Mouse (Mus musculus): ENCODE data around the gene Pdp2. TPM values are rescaled to one million over a fixed set of nuclear protein-coding genes. Genes with fewer than 3 reads are reported as not detected.

Gene Pdp2
- total RNA-seq, 1 experiment = 13.5 TPM

DNA sequence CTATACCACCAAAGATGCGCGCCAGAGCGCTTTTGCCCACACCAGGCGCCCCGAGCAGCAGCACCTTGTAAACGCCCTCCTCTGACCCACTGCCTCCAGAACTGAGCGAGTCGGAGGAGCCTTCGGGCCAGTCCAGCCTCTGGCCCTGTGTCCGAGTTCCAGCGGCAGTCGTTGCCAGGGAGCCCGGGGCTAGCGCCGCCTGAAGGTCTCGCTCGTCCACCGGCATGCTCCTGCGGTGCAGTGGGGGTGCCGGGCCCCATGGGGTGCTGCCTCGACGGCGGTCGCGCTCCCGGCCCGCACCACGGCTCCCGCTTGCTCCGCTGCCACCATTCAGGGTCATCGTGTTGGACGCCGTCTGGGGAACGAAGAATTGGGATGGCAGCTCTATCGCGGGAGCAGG lies 39.3 kb downstream of the Pdp2 start:
- TF ChIP-seq CHD2 (IDR thresholded peaks at IDR 0.05; ENCODE audit: low read depth, low read length) = no peak
- TF ChIP-seq HCFC1 (IDR thresholded peaks at IDR 0.05; ENCODE audit: borderline replicate concordance, insufficient read depth, low read length) = no peak
- TF ChIP-seq ZNF384 (IDR thresholded peaks at IDR 0.05; ENCODE audit: low read depth, low read length) = no peak
- no peak for TF ChIP-seq ZC3H11A (IDR thresholded peaks at IDR 0.05; ENCODE audit: borderline replicate concordance, low read depth, low read length)
- no peak for TF ChIP-seq MAFK (IDR thresholded peaks at IDR 0.05; ENCODE audit: insufficient read depth, low read depth, low read length)
- H3K36me3 ChIP-seq (ENCODE audit: control insufficient read depth, insufficient read depth, low read length, poor library complexity, severe bottlenecking) = no peaks in the 10 kb centered on the region
- peak overlapping the region; percentile 34 to 52 for H3K4me3 ChIP-seq (ENCODE audit: insufficient read depth in 1 of 2, low read depth in 1 of 2, low read length in 2 of 2, poor library complexity in 1 of 2, severe bottlenecking in 1 of 2)
- H3K9ac ChIP-seq (ENCODE audit: insufficient read depth, low read depth, low read length, poor library complexity, severe bottlenecking) = peak overlapping the region; percentile 33; the same call in 1 of the 2 replicates
- no peak for DNase-seq (ENCODE audit: low read depth, low spot score)
- no peaks in the 10 kb centered on the region for H3K9me3 ChIP-seq (ENCODE audit: control insufficient read depth, insufficient read depth, low read depth, low read length)
- H3K27ac ChIP-seq (ENCODE audit: insufficient read depth, low read depth, low read length, poor library complexity, severe bottlenecking) = no peak overlapping the region
- H3K4me1 ChIP-seq (ENCODE audit: control insufficient read depth in 2 of 2, insufficient read depth in 2 of 2, low read length in 2 of 2, poor library complexity in 1 of 2) = peaks cover 0 to 11% of the 10 kb centered on the region in 2 experiments; a peak in 2 of 4 replicates
- in situ Hi-C loops (cut with MboI; ENCODE audit: low sequenced_read_pairs in 2 of 2, unreplicated experiment in 2 of 2) = loop anchor here in 1 of 2 experiments (25.0 kb wide), 1 partner anchor 632 kb away; the partner anchor contains the start of genes B3gnt9, Fbxl8, Hsf4 and Tradd

DNA sequence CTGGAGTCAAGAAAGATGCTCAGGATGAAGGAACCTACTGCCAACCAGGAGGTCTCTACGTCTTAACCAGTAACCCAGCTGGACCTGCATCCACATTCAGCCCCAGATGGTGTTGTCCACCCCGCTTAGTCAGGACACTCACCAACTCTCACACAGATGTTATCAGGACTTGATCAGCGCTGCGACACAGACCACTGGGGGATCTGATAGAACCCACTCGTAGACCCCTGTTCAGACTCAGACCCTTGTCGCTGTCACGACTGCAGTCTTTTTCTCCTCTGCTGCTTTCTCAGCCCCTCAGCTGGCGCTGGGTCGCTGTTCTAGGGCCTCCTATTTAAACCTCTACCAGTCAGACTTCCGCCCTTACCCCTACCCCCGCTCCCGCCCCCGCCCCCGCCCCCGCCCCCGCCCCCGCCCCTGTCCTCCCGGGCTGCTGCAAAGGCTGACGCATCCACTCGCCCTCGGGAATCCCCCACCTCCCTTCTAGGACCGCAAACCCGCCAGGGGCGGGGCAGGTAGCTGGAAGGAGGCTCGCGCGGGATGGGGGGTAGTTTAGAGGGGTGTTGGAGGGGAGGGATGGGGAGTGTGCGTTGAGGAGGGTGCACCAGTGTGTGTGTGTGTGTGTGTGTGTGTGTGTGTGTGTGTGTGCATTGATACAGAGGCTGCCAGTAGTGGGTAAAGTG lies 39.9 kb downstream of the Pdp2 start, which contains the start of gene Rrad:
Gene Rrad, minus strand, starts transcription at position 347 of the 683 bp plus-strand sequence.
- peak within 1 kb of the TSS; percentile 33; the same call in 1 of the 2 replicates for H3K9ac ChIP-seq (ENCODE audit: insufficient read depth, low read depth, low read length, poor library complexity, severe bottlenecking)
- H3K4me1 ChIP-seq (ENCODE audit: control insufficient read depth in 2 of 2, insufficient read depth in 2 of 2, low read length in 2 of 2, poor library complexity in 1 of 2) = peaks cover 0 to 11% of the 10 kb centered on the region in 2 experiments; a peak in 2 of 4 replicates
- no peaks in the 10 kb centered on the region for H3K36me3 ChIP-seq (ENCODE audit: control insufficient read depth, insufficient read depth, low read length, poor library complexity, severe bottlenecking)
- TF ChIP-seq ZC3H11A (IDR thresholded peaks at IDR 0.05; ENCODE audit: borderline replicate concordance, low read depth, low read length) (no peak), MAFK (IDR thresholded peaks at IDR 0.05; ENCODE audit: insufficient read depth, low read depth, low read length) (no peak), CHD2 (IDR thresholded peaks at IDR 0.05; ENCODE audit: low read depth, low read length) (no peak), HCFC1 (IDR thresholded peaks at IDR 0.05; ENCODE audit: borderline replicate concordance, insufficient read depth, low read length) (no peak), ZNF384 (IDR thresholded peaks at IDR 0.05; ENCODE audit: low read depth, low read length) (no peak)
- H3K9me3 ChIP-seq (ENCODE audit: control insufficient read depth, insufficient read depth, low read depth, low read length) = no peaks in the 10 kb centered on the region
- H3K27ac ChIP-seq (ENCODE audit: insufficient read depth, low read depth, low read length, poor library complexity, severe bottlenecking) = no peak within 1 kb of the TSS
- H3K4me3 ChIP-seq (ENCODE audit: insufficient read depth in 1 of 2, low read depth in 1 of 2, low read length in 2 of 2, poor library complexity in 1 of 2, severe bottlenecking in 1 of 2) = peak within 1 kb of the TSS; percentile 34 to 52
- in situ Hi-C loops (cut with MboI; ENCODE audit: low sequenced_read_pairs in 2 of 2, unreplicated experiment in 2 of 2) = loop anchor here in 1 of 2 experiments (25.0 kb wide), 1 partner anchor 631 kb away; the partner anchor contains the start of genes B3gnt9, Fbxl8, Hsf4 and Tradd
- no peak for DNase-seq (ENCODE audit: low read depth, low spot score)

DNA sequence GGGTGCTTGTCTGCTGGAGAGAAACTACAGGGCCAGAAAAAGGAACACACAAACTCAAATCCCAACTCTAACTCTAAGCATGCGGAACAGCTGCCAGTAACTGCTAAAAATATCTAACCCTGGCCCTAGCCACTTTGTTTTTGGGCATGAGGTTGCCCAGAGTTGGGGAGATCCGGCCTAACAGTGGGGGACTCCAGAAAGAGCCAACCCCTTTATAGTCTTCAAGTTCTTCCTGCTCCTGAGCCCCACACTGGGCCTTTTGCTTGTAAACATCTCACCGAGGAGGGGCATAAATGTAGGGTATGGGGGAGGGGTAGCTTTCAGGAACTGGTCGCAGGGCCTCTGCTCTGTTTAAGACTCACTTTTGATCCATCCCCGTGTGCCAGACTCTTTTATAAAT lies 40.7 kb downstream of the Pdp2 start:
- Histone ChIP-seq H3K9ac (ENCODE audit: insufficient read depth, low read depth, low read length, poor library complexity, severe bottlenecking) (no peak overlapping the region), H3K36me3 (ENCODE audit: control insufficient read depth, insufficient read depth, low read length, poor library complexity, severe bottlenecking) (no peaks in the 10 kb centered on the region), H3K4me3 (ENCODE audit: insufficient read depth in 1 of 2, low read depth in 1 of 2, low read length in 2 of 2, poor library complexity in 1 of 2, severe bottlenecking in 1 of 2) (no peak overlapping the region), H3K9me3 (ENCODE audit: control insufficient read depth, insufficient read depth, low read depth, low read length) (no peaks in the 10 kb centered on the region), H3K4me1 (ENCODE audit: control insufficient read depth in 2 of 2, insufficient read depth in 2 of 2, low read length in 2 of 2, poor library complexity in 1 of 2) (peaks cover 0 to 11% of the 10 kb centered on the region in 2 experiments; a peak in 2 of 4 replicates), H3K27ac (ENCODE audit: insufficient read depth, low read depth, low read length, poor library complexity, severe bottlenecking) (no peak overlapping the region)
- DNase-seq (ENCODE audit: low read depth, low spot score) = no peak
- TF ChIP-seq ZC3H11A (IDR thresholded peaks at IDR 0.05; ENCODE audit: borderline replicate concordance, low read depth, low read length) (no peak), CHD2 (IDR thresholded peaks at IDR 0.05; ENCODE audit: low read depth, low read length) (no peak), ZNF384 (IDR thresholded peaks at IDR 0.05; ENCODE audit: low read depth, low read length) (no peak), HCFC1 (IDR thresholded peaks at IDR 0.05; ENCODE audit: borderline replicate concordance, insufficient read depth, low read length) (no peak), MAFK (IDR thresholded peaks at IDR 0.05; ENCODE audit: insufficient read depth, low read depth, low read length) (no peak)
- in situ Hi-C loops (cut with MboI; ENCODE audit: low sequenced_read_pairs in 2 of 2, unreplicated experiment in 2 of 2) = loop anchor here in 1 of 2 experiments (25.0 kb wide), 1 partner anchor 630 kb away; the partner anchor contains the start of genes B3gnt9, Fbxl8, Hsf4 and Tradd

DNA sequence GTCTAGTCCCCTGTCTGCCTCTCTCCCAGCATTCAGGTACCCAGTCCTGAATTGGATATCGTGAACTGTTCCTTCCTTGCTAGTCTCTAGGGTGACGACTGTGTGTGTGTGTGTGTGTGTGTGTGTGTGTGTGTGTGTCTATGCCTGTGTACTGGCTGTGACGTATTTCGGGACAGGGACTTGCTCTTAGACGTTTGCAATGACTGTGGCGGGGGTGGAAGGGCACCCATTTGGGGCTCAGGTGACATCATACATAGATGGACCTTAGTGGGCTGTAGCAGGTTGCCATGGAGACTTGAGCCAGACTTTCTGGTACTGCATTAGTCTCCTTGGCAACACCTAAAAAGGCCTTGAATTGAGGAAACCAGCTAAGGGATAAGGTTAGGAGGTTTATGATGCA lies 41.2 kb downstream of the Pdp2 start:
- peaks cover 0 to 11% of the 10 kb centered on the region in 2 experiments; a peak in 2 of 4 replicates for H3K4me1 ChIP-seq (ENCODE audit: control insufficient read depth in 2 of 2, insufficient read depth in 2 of 2, low read length in 2 of 2, poor library complexity in 1 of 2)
- DNase-seq (ENCODE audit: low read depth, low spot score) = no peak
- TF ChIP-seq ZNF384 (IDR thresholded peaks at IDR 0.05; ENCODE audit: low read depth, low read length) (no peak), MAFK (IDR thresholded peaks at IDR 0.05; ENCODE audit: insufficient read depth, low read depth, low read length) (no peak), ZC3H11A (IDR thresholded peaks at IDR 0.05; ENCODE audit: borderline replicate concordance, low read depth, low read length) (no peak), CHD2 (IDR thresholded peaks at IDR 0.05; ENCODE audit: low read depth, low read length) (no peak), HCFC1 (IDR thresholded peaks at IDR 0.05; ENCODE audit: borderline replicate concordance, insufficient read depth, low read length) (no peak)
- H3K9me3 ChIP-seq (ENCODE audit: control insufficient read depth, insufficient read depth, low read depth, low read length) = no peaks in the 10 kb centered on the region
- no peak overlapping the region for H3K4me3 ChIP-seq (ENCODE audit: insufficient read depth in 1 of 2, low read depth in 1 of 2, low read length in 2 of 2, poor library complexity in 1 of 2, severe bottlenecking in 1 of 2)
- H3K9ac ChIP-seq (ENCODE audit: insufficient read depth, low read depth, low read length, poor library complexity, severe bottlenecking) = no peak overlapping the region
- H3K36me3 ChIP-seq (ENCODE audit: control insufficient read depth, insufficient read depth, low read length, poor library complexity, severe bottlenecking) = no peaks in the 10 kb centered on the region
- in situ Hi-C loops (cut with MboI; ENCODE audit: low sequenced_read_pairs in 2 of 2, unreplicated experiment in 2 of 2) = loop anchor here in 1 of 2 experiments (25.0 kb wide), 1 partner anchor 630 kb away; the partner anchor contains the start of genes B3gnt9, Fbxl8, Hsf4 and Tradd
- H3K27ac ChIP-seq (ENCODE audit: insufficient read depth, low read depth, low read length, poor library complexity, severe bottlenecking) = no peak overlapping the region

Data from ES-E14 (cell line).